Mouse (Mus musculus) lung, postnatal 4 days (tissue): ENCODE data around the gene Tbc1d9.
"Not testable (repeated sequence)": the region's sequence is repeated elsewhere in the genome, so short reads cannot be mapped to it uniquely, and the experiment has no call there.

ENCODE experiments used
- DNase-seq, 2 experiments: peaks; one replicate each; pipeline ENCODE4 v3.0.0; 2021

Gene Tbc1d9

DNA sequence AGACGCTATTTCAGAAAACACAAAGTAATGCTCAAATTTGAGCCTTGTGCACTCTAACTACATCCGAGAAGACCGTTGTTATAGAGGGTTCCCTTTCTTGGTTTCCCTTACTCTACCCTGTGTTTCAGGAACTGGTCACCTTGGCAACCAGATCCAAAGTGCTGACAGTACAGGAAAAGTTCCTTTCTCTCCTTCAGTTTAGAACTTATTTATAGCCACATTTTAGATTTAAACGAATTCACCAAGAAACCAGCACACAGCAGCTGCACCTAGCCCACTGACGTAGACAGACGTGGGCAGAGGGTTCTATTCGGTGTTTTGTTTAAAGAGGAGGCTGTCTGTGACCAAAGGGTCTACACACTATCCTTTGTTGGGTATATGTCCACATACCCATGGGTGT, 79.0 kb downstream of the Tbc1d9 start:
- no peak for DNase-seq

DNA sequence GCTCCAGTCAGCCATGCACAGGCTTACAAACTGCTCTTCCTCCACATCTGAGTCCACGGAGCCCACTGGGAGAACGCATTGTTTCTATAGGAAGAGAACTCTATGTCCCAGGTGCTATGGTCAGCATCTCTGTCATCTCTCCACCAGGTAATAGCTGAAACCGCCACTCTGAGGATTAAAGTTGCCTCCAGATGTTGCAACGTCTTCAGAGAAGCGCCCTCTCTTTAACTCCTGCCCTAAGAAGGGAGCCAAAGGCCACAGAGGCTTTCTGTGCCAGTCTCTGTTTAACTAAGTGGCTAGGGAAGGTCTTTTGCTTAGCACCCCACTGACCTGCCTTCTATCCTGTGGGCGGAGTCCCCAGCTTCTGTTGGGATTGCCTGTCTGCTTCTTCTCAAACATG, 85.7 kb downstream of the Tbc1d9 start:
- DNase-seq: no peak

DNA sequence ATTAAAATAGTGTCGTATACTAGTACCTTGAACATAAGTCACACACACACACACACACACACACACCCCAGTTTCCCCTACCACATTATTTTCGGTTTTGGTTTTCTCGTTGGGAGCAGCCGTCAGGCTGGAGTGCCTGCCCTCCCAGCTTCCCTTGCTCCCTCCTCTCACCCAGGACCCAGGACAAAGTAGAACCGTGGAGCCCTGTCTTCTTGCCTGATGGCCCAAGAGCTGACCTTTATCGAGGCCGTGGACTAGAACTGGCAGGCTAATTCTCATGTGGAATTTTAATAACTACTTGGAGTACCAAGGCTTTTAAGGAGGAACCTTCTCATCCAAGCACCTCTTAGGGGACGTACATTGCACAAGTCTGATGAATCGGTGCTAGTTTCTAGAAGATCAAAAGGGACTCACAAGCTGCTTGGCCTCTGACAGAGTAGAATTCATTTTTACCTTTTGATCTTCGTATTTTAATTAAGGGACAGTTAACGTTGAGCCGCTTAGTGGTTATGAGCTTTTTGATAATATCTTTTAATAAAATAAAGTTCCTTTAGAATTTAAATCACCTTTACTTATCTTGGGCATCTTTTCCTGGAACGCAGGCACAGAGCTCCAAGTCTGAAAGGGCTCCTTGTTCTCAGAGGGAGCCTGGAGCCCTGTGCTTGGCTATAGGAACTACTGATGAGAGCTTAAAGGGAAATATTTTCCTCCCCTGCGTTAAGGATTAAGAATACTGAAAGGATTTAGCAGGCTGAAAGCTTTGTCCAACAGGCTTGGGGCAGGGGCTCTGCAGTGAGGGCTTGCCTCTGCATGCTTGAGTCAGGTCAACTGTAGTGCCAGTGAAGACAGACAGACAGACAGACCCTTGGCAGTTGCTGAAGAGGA, 86.5 kb downstream of the Tbc1d9 start:
- no peak for DNase-seq

DNA sequence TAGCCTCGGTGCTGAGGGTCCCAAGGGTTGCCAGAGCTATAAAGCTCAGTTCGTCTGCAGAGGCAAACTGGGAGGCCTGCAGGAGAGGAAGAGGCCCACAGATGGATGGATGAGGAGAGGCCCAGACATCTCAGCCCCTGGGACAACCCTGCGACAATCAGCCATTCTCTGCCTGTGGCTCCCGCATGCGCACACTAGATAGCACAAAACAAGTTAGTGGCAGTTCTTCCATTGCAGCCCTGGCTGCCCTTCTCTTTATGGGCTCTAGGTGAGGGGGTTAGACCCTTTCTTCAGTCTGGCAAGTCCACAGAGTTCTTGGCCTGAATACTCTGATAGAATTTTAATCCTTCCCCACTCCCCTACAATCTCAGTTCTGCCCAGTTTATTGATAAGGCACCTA, 87.6 kb downstream of the Tbc1d9 start:
- no peak for DNase-seq

DNA sequence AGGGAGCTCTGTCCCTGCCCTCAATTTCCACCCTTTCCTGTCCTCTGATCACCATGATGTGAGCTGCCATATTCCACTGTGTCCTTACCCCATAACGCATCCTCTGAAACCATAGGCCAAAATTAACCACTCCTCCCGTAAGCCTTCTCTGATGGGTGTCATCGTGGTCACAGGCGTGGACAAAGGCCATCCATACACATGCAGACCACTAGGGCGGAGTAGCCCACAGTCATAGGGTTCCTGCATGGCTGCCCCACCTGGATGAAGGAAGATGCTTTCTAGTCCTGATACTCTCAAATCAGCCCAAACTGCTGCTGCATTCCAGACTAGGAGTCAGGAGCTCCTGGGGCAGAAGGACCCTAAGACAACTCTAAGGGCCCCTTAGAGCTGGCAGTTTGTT, 92.5 kb downstream of the Tbc1d9 start:
- no peak for DNase-seq

DNA sequence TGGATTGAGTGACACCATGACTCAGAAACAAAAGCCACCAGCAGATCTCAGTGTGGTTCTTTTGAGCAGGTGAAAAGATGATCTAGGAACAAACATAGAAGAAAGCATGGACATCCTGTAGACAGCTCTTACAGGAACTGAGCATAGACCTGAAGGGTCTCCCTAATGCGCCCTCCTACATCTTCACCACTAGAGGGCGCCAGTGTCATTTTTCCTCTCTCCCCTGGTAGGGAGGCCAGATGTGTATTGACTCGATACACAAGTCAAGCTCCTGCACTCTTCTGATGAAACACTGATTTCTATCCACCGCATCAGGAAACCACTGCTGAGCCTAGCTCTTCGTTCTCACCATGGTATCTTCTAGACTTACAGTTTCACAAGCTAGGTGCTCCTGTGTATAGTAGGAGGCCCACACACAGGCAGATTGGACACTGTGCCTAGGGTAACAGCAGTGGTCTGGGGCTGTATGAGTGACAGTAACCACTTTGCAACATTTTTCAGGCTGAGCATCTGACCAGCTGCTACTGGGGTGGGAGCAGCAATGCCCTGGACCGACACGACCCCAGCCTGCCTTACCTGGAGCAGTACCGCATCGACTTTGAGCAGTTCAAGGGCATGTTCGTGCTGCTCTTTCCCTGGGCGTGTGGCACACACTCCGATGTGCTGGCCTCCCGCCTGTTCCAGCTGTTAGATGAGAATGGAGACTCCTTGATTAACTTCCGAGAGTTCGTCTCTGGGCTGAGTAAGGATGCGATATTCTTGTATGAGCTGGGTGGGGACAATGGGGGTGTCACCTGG, 95.5 kb downstream of the Tbc1d9 start:
- DNase-seq: peak; percentile 44 to 73

DNA sequence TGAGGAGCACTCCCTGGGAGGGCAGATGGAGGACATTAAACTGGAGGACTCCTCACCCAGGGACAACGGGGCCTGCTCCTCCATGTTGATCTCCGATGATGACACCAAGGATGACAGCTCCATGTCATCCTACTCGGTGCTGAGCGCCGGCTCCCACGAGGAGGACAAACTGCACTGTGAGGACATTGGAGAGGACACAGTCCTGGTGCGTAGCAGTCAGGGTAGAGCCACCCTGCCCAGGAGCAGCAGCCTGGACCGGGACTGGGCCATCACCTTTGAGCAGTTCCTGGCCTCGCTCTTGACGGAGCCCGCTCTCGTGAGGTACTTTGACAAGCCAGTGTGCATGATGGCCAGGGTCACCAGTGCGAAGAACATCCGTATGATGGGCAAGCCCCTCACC, 106.0 kb downstream of the Tbc1d9 start:
- DNase-seq: no peak

DNA sequence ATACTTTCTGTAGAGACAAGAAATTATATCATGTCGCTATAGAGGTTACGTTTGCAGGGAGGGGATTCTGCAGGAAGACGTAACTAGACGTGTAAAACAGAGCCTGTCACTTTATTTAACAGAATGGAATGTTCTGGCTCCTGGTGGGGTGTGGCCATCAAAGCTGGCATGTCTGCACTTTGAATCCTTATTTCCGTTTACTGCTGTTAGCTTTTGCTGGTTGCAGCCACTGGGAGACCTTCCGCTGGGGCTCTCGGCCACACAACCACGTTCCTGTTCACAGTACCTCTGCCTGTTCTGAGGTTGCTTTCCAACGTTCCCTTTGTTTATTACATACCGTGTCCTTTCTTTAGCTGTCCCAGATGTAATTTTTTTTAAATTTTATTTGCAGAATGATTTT, 107.3 kb downstream of the Tbc1d9 start:
- no peak for DNase-seq

DNA sequence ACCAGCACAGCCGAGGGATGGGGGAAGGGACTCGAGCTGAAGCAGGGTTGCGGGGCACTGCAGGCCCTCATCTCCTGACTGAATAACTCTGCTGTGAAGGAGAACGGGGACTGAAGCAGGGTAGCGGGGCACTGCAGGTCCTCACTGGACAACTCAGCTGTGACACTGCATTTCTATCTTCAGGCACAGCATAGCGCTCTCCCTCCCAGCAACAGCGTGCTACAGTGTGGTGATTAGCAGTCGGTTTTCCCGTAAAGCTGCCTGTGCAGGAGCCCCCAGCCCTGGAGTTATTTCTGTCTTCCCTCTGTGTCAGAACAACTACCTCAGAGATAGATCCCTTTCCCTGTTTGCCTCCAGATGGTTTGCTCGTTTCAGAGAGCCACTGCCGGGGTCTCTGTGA, 109.3 kb downstream of the Tbc1d9 start:
- DNase-seq: no peak

DNA sequence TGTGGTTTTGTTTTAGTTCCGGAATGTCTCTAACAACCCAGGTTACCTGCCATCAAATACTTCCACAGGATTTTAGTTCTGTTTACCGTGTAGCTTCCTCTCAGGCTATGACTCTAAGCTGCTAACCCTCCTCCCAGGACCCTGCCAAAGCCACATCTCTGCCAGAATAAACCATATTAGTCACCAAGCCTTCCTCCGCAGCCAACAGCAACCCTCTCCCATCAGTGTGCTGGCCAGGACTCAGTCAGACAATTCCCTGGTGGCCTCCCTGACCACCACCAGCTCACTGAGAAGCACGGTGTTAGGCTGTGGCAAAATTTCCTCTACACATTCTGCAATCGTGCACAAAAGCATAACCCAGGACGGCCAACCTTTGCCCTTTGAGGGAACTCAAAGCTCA, 113.3 kb downstream of the Tbc1d9 start:
- no peak for DNase-seq

DNA sequence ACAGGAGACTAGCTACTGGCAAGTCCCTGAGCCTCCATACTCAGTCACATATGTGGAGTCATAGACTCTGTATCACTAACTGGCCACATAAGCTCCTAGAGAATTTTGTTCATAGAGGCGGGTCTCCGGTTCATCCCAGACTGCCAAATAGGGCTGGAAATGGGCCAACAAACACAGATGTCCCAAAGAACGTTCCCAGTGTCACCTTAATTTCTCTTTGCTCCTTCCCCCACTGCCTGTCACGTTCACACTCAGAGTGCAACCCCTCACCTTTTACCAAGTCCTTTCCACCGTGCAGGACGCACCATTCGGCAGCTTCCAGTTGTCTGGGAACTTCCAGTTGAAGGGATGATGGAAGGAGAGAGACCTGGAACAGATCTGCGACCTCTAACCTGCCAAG, 120.2 kb downstream of the Tbc1d9 start:
- DNase-seq: no peak

DNA sequence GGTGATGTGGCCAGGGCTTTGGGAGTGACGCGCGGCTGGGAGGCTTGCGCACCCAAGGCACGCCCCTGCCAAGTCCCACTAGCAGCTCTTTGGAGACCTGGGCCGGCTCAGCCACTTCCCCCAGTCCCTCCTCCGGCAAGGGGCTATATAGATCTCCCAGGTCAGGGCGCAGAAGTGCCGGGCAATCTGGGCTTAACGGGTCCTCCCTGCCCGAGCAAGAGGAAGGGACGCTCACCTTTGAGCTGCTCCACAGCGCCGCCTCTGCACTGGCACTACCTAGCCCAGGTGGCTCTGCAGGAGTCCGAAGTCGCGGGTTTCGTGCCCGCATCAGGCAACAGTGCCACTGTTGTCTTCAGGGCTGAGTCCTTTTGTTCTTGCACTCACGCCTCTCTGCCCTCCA, 125.0 kb downstream of the Tbc1d9 start, which contains the start of gene Ucp1:
Gene Ucp1, plus strand, starts transcription at position 177 of the 400 bp plus-strand sequence.
- DNase-seq: peak in 1 of 2 experiments; percentile 8

DNA sequence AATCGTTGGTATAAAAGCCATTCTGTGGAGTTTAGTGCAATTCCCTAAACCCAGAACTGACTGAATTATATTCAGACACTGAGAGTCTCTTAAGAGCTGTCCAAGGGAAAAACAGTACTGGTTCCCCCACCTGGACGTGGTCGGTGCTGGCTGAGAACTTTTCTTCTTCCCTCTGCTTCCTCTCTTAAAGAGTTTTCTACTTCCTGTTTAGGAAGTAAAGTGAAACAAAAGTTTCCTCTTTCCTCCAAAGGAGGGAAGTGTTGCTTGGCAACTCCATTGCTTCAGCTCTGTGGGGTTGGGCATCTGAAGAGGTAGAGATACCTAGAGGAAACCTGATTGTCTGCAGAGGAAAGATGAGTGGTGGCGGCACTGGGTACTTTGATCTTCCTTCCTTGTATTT, 132.2 kb downstream of the Tbc1d9 start:
- no peak for DNase-seq

DNA sequence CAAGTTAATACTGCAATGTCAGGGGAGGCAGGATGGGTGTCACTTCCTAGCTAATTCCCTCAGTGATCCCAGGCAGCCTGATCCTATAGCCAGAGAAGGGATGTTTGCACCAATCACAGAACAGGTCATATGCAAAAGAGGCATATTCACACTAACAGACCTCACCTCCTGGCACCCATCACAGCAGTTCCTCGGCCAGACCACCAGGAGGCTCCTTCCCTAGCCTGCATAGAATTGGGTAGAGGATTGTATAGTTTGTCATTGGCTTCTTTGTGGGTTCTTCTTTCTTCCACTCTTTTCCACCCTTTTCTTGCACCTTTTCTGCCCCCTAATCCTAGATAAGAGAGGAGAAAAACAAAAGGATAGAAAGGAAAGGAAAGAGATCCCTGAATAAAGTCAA, 135.0 kb downstream of the Tbc1d9 start:
- peak in 1 of 2 experiments; percentile 11 for DNase-seq

DNA sequence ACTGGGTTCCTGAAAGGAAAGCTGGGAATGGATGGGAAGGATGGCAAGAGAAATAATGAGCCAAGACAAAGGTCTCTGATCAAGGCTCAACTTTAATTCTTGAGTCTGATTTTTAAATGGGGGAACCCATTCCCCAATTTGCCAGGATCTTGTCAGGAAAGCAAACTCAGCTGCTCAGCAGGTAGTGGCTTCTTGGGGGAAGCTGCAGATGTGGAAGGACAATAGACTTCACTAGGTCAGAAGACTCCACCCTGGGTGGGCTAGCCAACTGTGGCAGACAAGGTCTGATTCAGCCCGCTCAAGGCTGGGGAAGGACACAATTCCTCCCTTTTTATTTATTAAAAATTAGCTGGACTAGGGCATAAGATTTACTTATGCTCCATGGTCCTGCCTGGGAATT, 139.8 kb downstream of the Tbc1d9 start:
- no peak for DNase-seq

DNA sequence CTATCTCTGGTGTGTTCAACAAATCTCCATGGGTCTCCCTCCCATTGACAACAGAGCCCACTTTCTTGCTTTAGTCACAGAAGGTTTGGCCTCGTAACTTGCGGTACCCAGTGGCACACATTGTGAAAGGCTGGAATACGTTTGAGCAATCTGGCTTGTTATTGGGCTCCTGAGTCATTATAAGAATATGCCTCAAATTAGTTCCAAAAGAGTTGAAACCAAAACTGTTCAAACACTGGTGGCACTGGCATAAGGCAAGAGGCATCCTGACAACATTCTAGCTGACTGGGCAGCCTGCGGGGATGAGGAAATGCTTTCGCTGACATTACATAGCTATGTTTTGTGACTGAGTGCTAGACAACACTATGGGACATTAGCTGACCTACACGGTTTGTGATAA, 144.7 kb downstream of the Tbc1d9 start:
- DNase-seq: no peak

DNA sequence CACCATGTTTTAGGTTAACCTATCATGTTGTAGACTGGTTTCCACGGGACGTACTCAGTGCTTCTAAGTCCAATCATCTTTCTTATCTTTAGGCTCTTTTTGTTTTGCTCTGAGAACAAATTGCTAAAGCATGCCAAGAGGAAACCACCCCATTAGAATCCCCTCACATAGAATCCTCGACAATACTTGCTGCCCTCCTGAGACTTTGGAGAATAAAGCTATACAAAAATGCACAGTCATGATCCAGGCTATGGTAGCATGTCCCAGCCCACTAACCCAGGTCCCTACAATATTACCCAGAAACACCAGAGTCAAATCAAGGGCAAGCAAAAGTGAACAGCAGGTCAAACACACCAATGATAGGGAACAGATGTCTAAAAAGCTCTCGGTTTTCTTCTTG, 149.9 kb downstream of the Tbc1d9 start:
- not testable (repeated sequence) for DNase-seq

DNA sequence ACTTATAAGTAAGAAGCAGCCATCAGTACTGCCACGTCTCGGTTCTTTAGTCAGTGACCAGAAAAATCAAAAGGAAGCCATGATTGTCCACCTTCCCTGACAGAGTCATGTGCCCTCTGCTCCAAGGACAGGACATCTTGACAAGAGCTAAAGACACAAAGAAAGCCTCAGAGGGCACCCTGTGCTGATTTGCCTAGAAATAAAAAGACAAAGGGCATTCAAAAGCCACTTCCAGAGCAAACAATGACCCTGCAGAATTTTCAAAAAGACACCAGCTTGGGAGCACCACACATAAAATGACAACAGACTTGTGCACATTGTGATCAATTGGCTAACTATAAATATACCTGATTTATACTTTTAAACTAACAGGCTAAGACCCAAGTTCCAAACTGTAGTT, 150.5 kb downstream of the Tbc1d9 start:
- no peak for DNase-seq

DNA sequence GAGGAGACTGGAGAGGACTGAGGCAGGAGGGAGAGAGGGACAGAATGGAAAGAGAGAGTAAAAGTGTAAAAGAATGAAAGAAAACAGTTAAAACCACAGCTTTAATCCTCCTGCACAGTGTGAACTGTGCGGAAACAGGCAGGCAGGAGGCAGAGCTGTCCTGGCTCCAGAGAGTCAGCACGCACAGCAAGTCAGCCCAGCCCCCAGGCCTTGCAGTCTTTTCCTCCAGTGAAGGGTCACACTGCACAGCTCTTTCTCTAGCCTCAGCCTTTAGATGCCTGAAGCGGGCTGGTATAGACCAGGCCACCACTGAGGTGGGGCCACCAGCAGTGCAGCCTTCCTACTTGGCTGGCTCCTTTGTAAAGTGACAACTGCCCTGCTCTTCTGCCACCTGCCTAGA, 155.4 kb downstream of the Tbc1d9 start:
- DNase-seq: no peak

DNA sequence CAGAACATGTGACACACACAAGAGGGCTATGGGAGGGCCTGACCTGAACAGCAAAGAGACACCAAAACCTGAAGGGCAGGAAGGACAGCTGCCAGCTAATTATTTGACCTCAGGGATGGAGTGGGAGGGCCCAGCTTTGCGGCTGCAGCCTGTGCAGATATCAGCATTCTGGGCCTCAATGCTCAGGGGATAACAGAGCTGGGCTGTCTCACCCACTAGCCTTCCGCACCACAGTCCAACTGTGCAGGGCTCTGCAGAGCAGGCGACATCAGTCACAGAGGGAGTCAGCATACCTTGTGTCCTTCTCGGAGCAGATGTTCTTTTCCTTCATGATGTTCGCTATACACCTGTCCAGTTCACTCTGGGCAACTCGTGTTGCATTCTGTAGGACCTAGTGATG, 157.2 kb downstream of the Tbc1d9 start:
- DNase-seq: no peak
